Mouse (Mus musculus) MEL-GATA-1-ER (cell line): ENCODE measurements around the gene Babam2.

Experiments
- DNase-seq: peaks from one replicate; pipeline ENCODE4 v3.0.0-alpha.2; 2012; ENCODE audit warnings: low read depth; ENCODE audit errors: extremely low read depth

The Babam2 gene

DNA sequence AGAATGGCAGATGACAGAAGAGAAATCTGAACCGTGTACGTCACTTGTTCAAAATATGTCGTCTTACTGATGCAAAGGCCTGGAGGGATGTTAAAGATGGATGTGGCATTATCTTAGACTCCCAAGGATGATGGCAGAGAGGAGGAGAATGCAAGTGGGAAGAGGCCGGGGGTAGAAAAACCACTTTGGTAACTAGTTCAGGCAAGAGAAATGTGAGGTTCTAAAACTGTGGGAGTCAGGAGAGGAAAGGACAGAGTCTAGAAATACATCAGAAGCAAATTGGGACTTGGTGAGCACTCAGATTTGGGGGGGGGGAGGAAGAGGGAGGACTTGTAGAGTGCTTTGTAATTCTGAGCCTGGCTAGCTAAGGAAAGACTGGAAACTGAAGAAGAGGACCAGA lies 340.1 kb downstream of the Babam2 start:
- no peak for DNase-seq

DNA sequence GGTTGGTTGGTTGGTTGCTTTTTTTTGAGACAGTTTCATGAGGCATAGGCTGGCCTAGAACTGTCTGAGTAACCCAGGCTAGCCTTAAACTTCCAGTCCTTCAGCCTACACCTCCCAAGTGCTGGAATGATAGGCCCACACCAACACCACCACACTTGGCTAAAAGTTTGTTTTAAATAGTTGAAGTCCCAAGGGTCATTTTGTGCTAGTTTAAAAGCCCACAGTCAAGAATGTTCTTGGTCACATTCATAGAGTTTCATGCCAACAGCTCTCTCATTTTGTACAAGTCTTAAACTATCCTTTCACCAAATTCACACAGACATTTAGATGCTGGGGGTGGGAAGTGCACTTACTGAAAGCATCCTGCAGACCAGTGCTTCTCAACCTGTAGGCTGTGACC lies 341.5 kb downstream of the Babam2 start:
- no peak for DNase-seq

DNA sequence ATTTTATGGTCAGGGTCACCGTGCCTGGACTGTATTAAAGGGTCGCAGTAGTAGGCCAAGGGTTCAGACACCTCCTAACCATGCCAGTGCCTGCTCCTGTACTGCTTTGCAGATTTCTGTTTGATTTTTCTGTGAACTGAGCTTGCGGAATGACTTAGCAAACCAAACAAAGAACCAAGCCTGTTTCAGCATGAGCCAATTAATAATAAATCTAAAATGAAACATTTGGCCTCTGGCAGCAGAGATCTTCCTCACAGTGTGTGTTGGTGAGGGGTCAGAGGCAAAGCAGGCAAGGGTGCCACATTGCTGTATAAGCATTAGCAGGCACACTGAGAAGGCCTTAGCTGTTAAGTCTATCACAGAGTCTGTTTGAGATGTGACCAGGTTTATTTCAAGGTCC lies 342.0 kb downstream of the Babam2 start:
- DNase-seq = no peak

DNA sequence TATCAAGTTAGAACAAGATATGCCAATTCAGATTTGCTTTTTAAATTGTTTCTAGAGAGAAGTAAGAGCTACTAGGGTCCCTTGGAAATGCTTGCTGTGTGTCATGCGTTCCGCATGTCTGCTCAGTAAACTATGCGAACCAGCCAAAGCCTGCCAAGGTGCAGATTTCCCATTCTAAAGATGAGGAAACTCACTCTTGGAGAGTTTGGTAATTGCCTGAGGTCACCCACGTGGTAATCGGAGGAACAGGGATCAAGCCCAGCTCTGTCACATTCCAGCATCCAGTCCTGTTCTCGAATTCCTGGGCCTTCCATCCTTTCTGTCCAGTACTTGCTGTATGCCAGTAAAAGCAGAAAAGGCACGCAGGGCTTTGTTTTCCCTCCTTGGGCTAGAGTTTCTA lies 345.7 kb downstream of the Babam2 start:
- no peak for DNase-seq

DNA sequence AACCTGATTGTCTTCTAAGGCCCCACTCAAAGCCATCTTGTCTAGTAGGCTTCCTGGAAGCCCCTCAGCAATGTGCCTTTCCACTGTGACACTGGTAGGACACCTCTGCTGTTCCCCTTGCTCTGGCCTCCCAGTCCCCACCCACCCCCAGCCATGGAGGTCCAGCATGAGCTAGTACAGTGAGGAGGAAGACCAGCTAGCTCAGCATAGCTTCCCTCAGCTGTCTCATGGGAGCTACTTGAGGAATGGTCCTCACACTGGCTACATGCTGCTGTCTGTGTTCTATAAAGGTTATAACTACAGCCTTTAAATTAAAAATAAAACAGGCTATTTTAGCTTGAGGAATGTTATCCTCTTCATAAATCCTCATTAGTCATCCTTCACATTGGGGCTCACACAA lies 346.5 kb downstream of the Babam2 start:
- DNase-seq = no peak

DNA sequence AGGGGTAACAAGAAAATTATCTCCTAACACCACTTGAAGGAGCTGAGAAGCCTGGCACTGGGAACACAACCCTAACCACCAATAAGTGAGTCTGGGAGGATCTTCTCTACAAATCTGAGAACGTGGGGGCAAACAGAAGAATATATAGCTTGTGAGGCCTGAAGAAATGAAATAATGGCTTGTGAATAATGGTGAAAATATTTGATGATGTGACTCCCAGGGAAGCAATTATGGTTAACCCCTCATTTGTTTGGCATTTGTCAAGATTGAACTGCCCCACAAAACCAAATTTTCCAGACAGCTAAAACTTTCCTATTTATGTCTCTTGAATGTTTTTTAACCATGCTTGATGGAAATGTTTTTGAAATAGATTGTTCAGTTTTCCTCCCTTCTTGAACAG lies 354.4 kb downstream of the Babam2 start:
- DNase-seq = no peak

DNA sequence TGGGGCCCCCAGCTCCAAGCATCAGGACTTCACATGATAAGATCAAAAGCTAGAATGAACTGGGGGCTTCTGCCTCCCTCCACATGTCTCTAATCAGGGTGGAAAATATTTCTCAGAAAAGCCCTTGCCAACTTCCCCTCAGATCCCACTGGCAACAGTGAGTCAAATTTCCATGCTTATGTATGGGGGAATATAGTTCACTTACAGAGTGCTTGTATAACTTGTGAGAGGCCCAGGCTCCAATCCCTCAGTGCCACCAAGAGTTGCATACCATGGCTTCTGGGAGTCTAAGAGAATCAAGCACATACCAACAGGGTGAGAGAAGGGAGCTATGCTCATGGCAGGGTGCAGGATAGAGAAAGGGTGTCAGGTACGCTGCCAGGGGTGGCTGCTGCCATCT lies 355.0 kb downstream of the Babam2 start:
- no peak for DNase-seq

DNA sequence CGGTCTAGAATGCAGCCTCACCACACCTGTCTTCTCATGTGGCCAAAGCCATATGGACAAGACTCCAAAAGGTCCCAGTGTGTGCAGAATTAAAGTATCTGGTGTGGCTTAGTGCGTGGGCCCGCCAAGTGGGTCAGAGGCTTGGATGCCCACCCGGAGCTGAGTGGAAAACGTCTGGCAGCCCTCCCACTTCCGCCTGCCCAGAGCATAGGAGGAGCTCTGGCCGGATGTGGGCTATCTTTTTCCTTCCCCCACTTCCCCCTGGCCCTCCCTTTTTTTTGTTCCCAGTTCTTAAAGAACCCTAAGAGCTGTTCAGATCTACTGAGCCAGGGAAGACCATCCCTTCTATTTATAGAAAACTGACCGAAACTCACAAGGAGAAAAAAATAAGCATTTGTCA lies 356.0 kb downstream of the Babam2 start:
- no peak for DNase-seq

DNA sequence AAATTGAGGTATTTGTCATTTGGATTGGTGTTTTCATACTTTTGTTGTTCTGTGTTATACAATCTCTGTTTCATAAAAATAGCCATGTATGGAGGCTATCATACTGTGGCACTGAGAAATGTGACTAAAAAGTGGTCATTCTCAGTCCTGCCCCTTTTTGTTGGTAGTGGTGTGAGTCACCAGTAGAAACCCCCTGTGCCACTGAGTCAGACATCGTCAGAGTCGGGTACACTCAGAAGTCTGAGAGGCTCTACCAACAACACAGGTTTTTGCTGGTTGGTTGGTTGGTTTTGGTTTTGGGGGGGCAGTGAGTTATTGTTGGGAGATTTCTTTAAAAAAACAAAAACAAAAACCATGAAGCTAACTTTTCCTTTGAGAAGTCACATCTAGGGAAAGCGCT lies 358.2 kb downstream of the Babam2 start:
- no peak for DNase-seq

DNA sequence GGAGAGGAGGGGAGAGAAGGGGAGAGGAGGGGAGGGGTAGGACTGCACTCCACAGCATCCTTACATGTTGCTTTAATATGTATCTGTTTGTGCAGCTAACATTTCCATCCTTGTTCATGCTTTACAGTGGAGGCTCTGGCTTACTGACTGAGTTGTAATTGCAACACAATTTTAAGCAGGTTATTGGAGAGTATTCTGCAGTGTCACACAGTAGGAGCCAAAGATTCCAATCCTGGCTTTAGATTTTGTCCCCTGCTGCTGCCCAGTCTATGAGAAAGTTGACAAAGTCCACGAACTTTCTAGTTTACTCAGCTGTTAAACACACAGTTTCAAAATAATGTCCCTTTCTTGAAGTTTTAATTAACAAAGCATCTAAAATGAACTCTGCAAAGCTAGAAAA lies 358.6 kb downstream of the Babam2 start:
- DNase-seq = no peak

DNA sequence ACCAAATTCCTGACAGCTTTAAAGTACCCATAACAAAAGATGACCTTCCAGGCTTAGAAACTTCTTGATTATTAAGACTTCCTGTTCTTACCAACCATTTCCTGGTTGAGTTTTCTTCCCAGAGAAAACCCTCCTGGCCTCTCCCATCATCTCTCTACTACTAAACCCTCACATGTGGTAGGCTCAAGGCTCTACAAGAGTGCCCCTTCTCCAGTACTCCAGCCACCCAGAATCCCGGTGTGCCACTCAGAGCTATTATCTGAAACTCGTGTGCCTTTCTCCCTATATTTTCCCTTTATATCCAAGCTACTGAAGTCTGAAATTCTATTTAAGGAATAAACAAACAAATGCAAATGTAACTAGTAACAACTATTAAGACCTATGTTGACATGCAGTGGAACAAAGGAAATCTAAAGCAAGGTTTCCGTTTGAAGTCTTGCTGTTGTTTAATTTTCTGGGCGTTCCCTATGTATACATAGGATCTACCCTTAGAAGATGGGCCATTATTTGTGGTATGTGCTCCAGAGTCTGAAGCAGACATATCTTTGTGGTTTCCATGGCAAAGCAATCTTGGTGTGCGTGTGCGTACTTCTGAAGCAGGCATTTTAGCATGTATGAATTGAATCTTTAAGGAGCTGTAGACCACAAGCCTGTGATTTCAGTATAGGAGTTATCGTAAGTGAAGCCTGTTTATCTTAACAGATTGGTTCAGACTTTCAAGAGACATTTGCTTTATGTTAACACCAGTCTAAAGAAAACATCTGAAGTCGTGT lies 361.2 kb downstream of the Babam2 start:
- DNase-seq = no peak

DNA sequence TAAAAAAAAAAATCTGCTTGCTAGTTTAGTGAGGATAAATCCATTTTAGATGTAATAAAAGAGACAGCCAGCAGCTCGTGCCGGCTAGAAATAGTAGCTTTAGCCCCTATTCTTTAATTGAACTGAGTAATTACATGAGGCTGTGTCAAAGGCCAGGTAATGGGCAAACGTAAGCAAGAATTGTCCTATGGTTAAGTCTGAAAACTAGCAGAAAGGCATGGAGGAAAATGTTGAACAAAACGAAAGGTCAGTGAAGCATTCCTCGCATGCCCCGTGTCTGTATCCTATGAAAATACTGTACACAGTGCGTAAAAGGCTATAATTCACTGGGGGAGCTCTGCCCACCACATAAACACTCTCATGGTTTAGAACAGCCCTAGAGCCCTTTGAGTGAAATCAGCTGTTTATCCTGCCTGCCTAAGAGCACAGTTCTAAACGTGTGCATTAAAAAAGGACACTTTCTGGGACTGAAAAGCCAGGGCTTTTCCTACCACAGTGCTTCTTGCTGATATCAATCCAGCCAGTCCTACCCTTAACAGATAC lies 361.8 kb downstream of the Babam2 start:
- no peak for DNase-seq

DNA sequence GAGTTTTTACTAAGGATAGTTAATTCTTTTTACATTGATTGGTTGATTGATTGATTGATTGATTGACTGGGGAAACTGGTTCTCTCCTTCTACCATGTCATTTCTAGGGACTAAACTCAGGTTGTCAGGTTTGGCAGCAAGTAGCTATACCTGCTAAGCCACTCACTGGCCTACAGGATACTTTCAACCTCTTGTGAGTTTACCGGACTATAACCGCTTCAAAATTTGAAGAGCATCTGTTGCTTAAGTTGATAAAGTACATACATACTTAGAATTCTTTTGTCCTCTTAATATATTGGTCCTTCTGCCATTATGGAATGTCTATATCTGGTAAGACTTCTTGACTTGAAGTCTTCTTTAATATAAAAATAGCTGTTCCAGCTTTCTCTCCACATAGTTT lies 363.0 kb downstream of the Babam2 start:
- DNase-seq = no peak

DNA sequence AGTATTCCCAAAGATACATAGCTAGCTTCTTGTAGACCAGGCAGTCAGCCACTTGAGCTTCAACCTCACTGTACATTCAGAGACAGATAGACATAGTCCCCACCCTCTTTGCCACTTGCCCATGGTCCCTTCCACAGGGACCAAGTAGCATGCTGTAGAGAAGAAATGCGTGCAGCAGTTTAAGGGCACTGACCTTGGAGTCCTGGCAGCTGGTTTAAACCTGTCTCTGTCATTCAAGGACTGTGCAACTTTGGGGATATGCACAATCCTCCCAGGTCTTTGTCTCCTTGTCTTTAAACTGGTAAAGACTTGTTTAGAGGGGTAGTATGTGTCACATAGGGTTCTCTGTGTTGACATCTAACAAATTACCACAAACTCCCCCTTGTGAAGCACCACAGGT lies 364.4 kb downstream of the Babam2 start:
- DNase-seq = no peak

DNA sequence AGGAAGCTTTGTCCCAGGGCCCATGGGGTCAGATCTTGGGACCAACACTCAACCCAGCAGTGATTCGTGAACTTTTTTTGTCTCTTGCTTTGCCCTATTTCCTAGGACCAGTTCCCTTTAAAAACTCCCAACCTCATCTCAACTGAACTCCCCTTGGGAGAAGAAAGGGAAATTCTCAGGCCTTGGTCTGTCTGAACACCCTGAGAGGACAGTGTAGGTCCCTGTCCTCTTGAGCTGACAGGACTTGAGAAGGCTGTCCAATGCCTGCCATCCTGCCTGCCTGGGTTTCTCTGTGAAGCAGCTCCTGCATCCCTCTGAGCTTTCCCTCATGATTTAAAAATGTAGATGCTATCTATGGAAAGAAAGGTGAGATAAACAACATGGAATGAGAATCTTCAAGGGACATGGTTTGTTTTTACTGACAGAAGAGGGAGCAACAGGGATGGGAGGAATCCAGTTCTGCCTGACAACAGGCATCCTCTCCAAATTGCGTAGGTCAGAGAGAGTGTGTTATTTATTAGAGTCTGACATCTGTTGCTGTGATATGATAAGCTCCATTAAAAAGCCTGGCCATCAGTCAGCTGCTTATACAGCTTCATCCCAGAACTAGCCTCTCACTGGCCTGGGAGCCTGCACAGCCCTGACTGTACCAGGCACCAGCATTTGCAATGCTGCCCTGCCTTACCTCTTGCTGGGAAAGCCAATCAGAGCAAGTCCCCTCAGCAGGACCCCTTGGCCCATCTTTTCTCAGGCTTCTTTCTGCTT lies 367.0 kb downstream of the Babam2 start:
- no peak for DNase-seq

DNA sequence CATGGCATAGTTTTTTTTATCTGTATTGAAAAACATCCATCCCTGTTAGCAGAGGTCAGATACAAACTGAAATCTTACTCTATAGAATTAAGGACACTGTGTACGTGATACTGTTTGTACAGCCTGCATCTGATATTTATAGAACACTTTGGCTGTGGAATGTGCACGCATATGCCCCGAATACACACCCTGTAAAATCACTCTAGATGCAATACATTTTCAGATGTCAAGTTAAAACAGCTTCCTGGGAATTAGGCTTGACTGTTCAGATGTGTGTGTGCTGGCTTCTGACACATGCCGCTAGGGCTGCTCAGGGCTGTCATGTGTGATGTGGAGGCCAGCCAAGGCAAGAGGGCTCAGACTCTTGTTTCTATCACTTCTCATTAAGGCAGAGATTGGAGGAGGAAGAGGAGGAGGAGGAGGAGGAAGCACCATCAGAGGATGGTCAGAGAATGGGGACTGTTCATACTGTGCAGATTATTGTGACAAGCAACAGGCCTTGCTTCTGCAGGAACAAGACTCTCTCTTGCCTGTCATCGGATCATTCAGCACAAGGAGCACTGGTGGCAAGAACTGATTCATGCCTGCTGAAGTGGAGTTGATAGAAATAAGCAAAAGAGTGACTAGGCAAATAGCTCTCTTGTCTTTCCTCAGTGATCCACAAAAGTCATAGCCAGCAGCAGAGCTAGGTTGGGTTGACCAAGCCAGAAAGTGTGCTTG lies 368.7 kb downstream of the Babam2 start:
- DNase-seq = no peak

DNA sequence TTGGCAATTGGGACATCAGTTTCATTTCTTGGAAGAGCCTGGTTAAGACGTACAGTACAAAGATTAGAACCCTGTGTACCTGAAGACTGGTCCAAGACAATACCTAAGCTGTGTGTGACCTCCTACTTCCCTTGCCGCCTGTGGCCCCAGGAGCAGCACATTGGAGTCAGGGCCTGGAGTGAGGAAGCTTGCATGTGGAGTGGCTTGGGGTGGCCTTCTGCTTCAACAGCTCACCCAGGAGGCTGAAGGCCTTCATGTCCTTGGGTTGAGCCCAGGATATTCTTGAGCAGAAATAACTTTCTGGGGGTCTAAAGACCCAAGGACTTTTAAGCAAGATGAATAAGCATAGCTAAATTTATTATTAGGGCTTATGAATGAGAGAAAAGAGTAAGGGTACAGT lies 369.4 kb downstream of the Babam2 start:
- no peak for DNase-seq

DNA sequence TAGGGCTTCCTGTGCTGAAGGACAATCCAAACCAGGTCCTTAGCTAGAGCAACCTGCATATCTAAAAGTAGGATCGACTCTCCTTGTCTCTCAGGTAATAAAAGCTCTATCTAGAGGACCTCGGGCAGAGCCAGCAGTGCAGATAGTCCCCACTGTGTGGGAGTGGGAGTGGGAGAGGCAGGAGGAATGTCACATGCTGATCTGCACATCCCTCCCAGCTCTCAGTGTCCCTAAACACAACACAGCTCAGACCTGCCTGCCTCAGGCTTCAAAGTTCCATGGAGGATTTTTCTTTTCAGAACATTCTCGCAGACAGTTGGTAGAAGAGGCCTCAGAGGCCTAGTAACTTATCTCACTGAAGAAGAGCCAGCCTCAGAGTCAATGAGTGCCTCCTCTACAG lies 371.1 kb downstream of the Babam2 start:
- DNase-seq = no peak

DNA sequence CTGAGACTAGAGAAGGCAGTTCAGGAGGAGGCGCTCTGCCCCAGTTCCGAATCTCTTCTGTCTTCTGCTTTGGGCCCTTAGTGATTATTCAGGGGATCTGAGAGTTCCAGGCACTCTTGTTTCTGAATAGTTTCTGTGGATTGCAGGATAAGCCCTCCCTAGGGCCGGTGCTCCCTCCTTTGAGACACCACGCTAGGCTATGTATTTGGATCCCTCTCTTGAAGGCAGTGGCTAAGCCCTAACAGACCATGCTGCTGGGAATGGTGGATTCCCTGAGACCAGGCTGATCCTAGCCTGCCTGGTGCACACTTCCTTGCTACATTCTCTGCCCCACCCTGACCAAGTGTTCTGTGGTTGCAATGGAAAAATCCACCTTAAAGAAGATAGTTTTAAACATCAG lies 371.6 kb downstream of the Babam2 start:
- no peak for DNase-seq

DNA sequence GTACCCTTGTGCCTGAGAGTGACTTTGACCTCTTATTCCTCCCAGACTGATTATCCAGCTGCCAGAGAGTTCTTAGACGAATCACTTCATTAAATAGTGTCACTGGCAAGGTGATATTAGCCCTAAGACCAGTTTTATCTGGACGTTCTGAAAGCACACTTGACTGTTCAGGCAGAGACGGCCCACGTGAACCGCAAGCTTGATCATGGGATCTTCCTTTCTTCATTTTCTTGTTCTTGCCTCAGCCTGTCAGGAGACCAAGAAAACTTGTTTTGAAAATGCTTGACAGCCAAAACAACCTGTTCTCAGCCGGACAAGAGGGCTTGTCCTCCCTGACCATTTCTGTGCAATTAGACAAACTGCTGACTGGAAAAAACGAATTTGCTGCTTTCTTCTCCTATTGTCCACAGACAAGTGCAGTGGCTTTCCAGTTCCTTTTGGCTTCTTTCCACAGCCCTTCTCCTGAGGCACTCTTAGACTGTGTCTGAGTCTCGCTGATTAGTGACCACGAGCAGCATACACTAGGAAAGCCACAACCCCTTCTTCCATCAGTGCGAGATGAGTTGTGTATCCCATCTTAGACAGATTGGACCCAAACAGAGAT lies 372.2 kb downstream of the Babam2 start:
- DNase-seq = no peak

DNA sequence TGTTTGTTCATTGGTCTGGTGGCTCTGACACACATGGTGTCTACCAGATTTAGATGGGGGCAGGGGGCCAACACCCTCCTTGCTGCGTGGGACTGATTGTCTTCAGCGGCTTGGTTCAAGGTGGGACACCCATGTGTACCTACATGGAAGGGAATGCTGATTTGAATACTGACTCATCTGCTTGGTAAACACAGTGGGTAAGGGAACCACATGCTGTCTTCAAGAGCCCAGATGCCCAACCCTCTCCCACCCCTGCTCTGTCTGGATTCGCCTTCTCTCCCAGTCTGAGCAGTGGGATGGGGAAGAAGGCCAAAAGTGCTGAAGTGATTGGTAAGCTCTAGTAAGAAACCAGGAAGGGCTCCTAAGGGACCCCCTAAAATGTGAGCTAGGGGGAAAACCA lies 373.3 kb downstream of the Babam2 start:
- DNase-seq = no peak

DNA sequence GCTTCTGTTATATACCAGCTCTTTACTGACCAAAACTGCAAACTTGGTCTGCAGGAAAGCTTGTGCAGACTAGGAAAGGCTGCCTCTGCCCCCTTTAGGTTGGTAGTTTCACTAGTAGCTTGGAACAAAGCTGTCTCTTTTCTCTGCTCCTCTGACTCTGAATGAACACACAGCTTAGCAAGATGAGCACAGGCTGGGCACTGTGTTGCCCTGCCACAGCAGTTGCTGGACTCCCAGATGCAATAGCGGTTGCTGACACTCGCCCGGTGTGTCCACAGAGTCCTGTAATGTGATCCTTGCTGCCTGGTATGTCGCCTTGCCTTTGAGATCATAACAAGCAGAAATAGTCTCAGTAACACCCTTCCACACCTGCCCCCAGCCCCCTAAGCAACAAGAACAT lies 373.8 kb downstream of the Babam2 start:
- DNase-seq = no peak
